Mouse (Mus musculus) midbrain, embryonic 14.5 days (tissue): ENCODE results near the gene Thnsl1. TPM values are rescaled to one million over a fixed set of nuclear protein-coding genes. Genes with fewer than 3 reads are reported as not detected.

Experiments used
- ATAC-seq: fragments of 200-750 bp; cut with Nextera tagmentation; 2 replicates; pipeline ENCODE4 v1.8.0; 2017; ENCODE audit warnings: moderate number of reproducible peaks, moderate library complexity; ENCODE audit not compliant: low FRiP score, low TSS enrichment
- DNase-seq: peaks from one replicate; pipeline ENCODE4 v3.0.0-alpha.2; 2015
- H3K27ac ChIP-seq: fragments of 300-500 bp; sonication (generic); replicated peaks from 2 replicates; pipeline ENCODE4 v1.5.1; 2014; ENCODE audit warnings: mild to moderate bottlenecking, low read depth, low read length, moderate library complexity
- H3K27me3 ChIP-seq: fragments of 300-500 bp; sonication (generic); 2 replicates; pipeline ENCODE4 v1.6.1; 2014; ENCODE audit warnings: low read length, control low read depth, mixed read lengths; ENCODE audit not compliant: control insufficient read depth, insufficient read depth
- H3K36me3 ChIP-seq: fragments of 300-500 bp; sonication (generic); 2 replicates; pipeline ENCODE4 v1.6.1; 2014; ENCODE audit warnings: low read length, control low read depth; ENCODE audit not compliant: control insufficient read depth, insufficient read depth
- H3K4me1 ChIP-seq: fragments of 300-500 bp; sonication (generic); 2 replicates; pipeline ENCODE4 v1.6.1; 2014; ENCODE audit warnings: mild to moderate bottlenecking, antibody characterized with exemption, low read length, control low read depth; ENCODE audit not compliant: control insufficient read depth, insufficient read depth
- H3K4me2 ChIP-seq: fragments of 300-500 bp; sonication (generic); 2 replicates; pipeline ENCODE4 v1.6.1; 2014; ENCODE audit warnings: mild to moderate bottlenecking, low read length, moderate library complexity
- H3K4me3 ChIP-seq: fragments of 300-500 bp; sonication (generic); replicated peaks from 2 replicates; pipeline ENCODE4 v1.5.1; 2014; ENCODE audit warnings: low read depth, low read length
- H3K9ac ChIP-seq: fragments of 300-500 bp; sonication (generic); replicated peaks from 2 replicates; pipeline ENCODE4 v1.6.1; 2014; ENCODE audit warnings: mild to moderate bottlenecking, low read length, moderate library complexity
- H3K9me3 ChIP-seq: fragments of 300-500 bp; sonication (generic); 2 replicates; pipeline ENCODE4 v1.6.1; 2016; ENCODE audit warnings: low read length, control low read depth, mixed read lengths; ENCODE audit not compliant: control insufficient read depth
- WGBS: fragments of 180-500 bp; shearing (Covaris S2); extraction: QIAGEN DNeasy Blood & Tissue Kit; methylation state at CpG from one replicate; pipeline ENCODE4 v1.1.7; 2014; 5-methylcytosine and 5-hydroxymethylcytosine counted together
- polyA plus RNA-seq: library from polyadenylated mRNA; unstranded; fragments of >200 nt; fragmentation: Nextera tagmentation; extraction: Ambion mirVana; gene quantifications from 2 replicates; pipeline ENCODE4 v1.2.1, GENCODE M21; 2014

The Thnsl1 gene
- polyA plus RNA-seq, result 22.4 and 26.7 TPM in 2 replicates

- H3K27me3 ChIP-seq, result no peaks in the 10 kb centered on the region
- H3K4me1 ChIP-seq, result peaks cover 13% of the 10 kb centered on the region
- H3K36me3 ChIP-seq, result no peaks in the 10 kb centered on the region
- H3K4me3 ChIP-seq, result peak within 1 kb of the TSS; percentile 66
- peak within 1 kb of the TSS; percentile 86 for H3K4me2 ChIP-seq
- DNase-seq, result peak; percentile 99
- ATAC-seq, result peak; percentile 99
- 3% methylated on average over 43 of the region's 43 CpGs for WGBS
- peak within 1 kb of the TSS; percentile 69 for H3K9ac ChIP-seq
- H3K27ac ChIP-seq, result peak within 1 kb of the TSS; percentile 85
- no peaks in the 10 kb centered on the region for H3K9me3 ChIP-seq
These were observed at the start of gene Thnsl1, which contains the start of gene Enkur for GRCm38 (mm10) chr2:21204912-21205830. Gene Thnsl1, plus strand, starts transcription at chr2:21205724. Gene Enkur, minus strand, starts transcription at chr2:21205365.

- WGBS, result 72% methylated on average over 8 of the region's 8 CpGs
- no peak overlapping the region for H3K4me2 ChIP-seq
- no peaks in the 10 kb centered on the region for H3K4me1 ChIP-seq
- no peaks in the 10 kb centered on the region for H3K27me3 ChIP-seq
- no peaks in the 10 kb centered on the region for H3K36me3 ChIP-seq
- DNase-seq (peak; percentile 8), ATAC-seq (no peak)
- H3K27ac ChIP-seq, result no peak overlapping the region
- no peaks in the 10 kb centered on the region; the same call in 1 of the 2 replicates for H3K9me3 ChIP-seq
- H3K9ac ChIP-seq, result no peak overlapping the region
- no peak overlapping the region for H3K4me3 ChIP-seq
These were observed 41.2 kb upstream of the Thnsl1 start for GRCm38 (mm10) chr2:21164296-21164695.

- H3K4me1 ChIP-seq, result no peaks in the 10 kb centered on the region
- H3K27me3 ChIP-seq, result no peaks in the 10 kb centered on the region
- DNase-seq (no peak), ATAC-seq (no peak)
- no peaks in the 10 kb centered on the region; the same call in 1 of the 2 replicates for H3K9me3 ChIP-seq
- no peak overlapping the region for H3K9ac ChIP-seq
- H3K4me3 ChIP-seq, result no peak overlapping the region
- no peak overlapping the region for H3K4me2 ChIP-seq
- H3K27ac ChIP-seq, result no peak overlapping the region
- no peaks in the 10 kb centered on the region for H3K36me3 ChIP-seq
- WGBS, result 97% methylated on average over 1 of the region's 1 CpGs
These were observed 37.6 kb upstream of the Thnsl1 start for GRCm38 (mm10) chr2:21167916-21168315.

- no peak overlapping the region for H3K4me3 ChIP-seq
- no peak overlapping the region for H3K27ac ChIP-seq
- H3K4me1 ChIP-seq, result no peaks in the 10 kb centered on the region
- no peak overlapping the region for H3K9ac ChIP-seq
- H3K36me3 ChIP-seq, result no peaks in the 10 kb centered on the region
- H3K4me2 ChIP-seq, result no peak overlapping the region
- DNase-seq, result no peak
- WGBS, result 91% methylated on average over 3 of the region's 3 CpGs
- no peaks in the 10 kb centered on the region for H3K27me3 ChIP-seq
- ATAC-seq, result no peak
- no peaks in the 10 kb centered on the region; the same call in 1 of the 2 replicates for H3K9me3 ChIP-seq
These were observed 32.7 kb upstream of the Thnsl1 start for GRCm38 (mm10) chr2:21172797-21173196.

- ATAC-seq (no peak), DNase-seq (no peak)
- Histone ChIP-seq H3K27me3 (no peaks in the 10 kb centered on the region), H3K4me2 (no peak overlapping the region), H3K4me3 (no peak overlapping the region), H3K36me3 (no peaks in the 10 kb centered on the region), H3K9me3 (no peaks in the 10 kb centered on the region), H3K27ac (no peak overlapping the region), H3K4me1 (no peaks in the 10 kb centered on the region), H3K9ac (no peak overlapping the region)
- 95% methylated on average over 5 of the region's 5 CpGs for WGBS
These were observed 26.4 kb upstream of the Thnsl1 start for GRCm38 (mm10) chr2:21179136-21179535.

GRCm38 (mm10) chr2:21182811-21183210, 22.7 kb upstream of the Thnsl1 start:
- Histone ChIP-seq H3K9me3 (no peaks in the 10 kb centered on the region), H3K4me3 (no peak overlapping the region), H3K4me1 (no peaks in the 10 kb centered on the region), H3K27ac (no peak overlapping the region), H3K36me3 (no peaks in the 10 kb centered on the region), H3K27me3 (no peaks in the 10 kb centered on the region), H3K9ac (no peak overlapping the region), H3K4me2 (no peak overlapping the region)
- DNase-seq (no peak), ATAC-seq (no peak)
- WGBS, result 78% methylated on average over 1 of the region's 1 CpGs

GRCm38 (mm10) chr2:21187576-21187975, 17.9 kb upstream of the Thnsl1 start:
- DNase-seq, result peak; percentile 64
- Histone ChIP-seq H3K27ac (no peak overlapping the region), H3K4me2 (no peak overlapping the region), H3K9me3 (no peaks in the 10 kb centered on the region), H3K4me1 (no peaks in the 10 kb centered on the region), H3K9ac (no peak overlapping the region), H3K27me3 (no peaks in the 10 kb centered on the region), H3K36me3 (no peaks in the 10 kb centered on the region), H3K4me3 (no peak overlapping the region)
- 62% methylated on average over 7 of the region's 7 CpGs for WGBS
- ATAC-seq, result no peak

GRCm38 (mm10) chr2:21188610-21189009, 16.9 kb upstream of the Thnsl1 start:
- ATAC-seq (no peak), DNase-seq (peak; percentile 66)
- Histone ChIP-seq H3K27me3 (no peaks in the 10 kb centered on the region), H3K4me1 (no peaks in the 10 kb centered on the region), H3K36me3 (no peaks in the 10 kb centered on the region), H3K4me2 (no peak overlapping the region), H3K4me3 (no peak overlapping the region), H3K9me3 (no peaks in the 10 kb centered on the region), H3K27ac (no peak overlapping the region), H3K9ac (no peak overlapping the region)
- WGBS, result 72% methylated on average over 4 of the region's 4 CpGs

- Histone ChIP-seq H3K9me3 (no peaks in the 10 kb centered on the region), H3K36me3 (no peaks in the 10 kb centered on the region), H3K9ac (no peak overlapping the region), H3K27ac (no peak overlapping the region), H3K4me2 (no peak overlapping the region), H3K4me3 (no peak overlapping the region), H3K27me3 (no peaks in the 10 kb centered on the region), H3K4me1 (no peaks in the 10 kb centered on the region)
- ATAC-seq (no peak), DNase-seq (no peak)
- WGBS, result 66% methylated on average over 1 of the region's 1 CpGs
These were observed 14.3 kb upstream of the Thnsl1 start for GRCm38 (mm10) chr2:21191232-21191631.
